Mouse (Mus musculus) megakaryocyte-erythroid progenitor cell, adult 5-6 weeks (primary cell): ENCODE measurements around the gene Fundc2. TPM values are rescaled to one million over a fixed set of nuclear protein-coding genes. Genes with fewer than 3 reads are reported as not detected.
A peak's percentile ranks its signal among the peaks of the same experiment; 100 is the strongest.

ENCODE experiments used
- ATAC-seq: replicated peaks from 2 replicates; pipeline ENCODE4 v1.8.0; 2016; ENCODE audit warnings: mild to moderate bottlenecking, inconsistent platforms; ENCODE audit not compliant: severe bottlenecking, poor library complexity, low FRiP score, low TSS enrichment
- total RNA-seq, 2 experiments: library from RNA; stranded (forward) in 1 of 2; stranded (reverse) in 1 of 2; fragments of 200-1000, 215-1000 nt in 1 of 2; fragments of >200 nt in 1 of 2; fragmentation: Nextera tagmentation in 1 of 2; gene quantifications; 2 replicates each; pipeline ENCODE4 v1.2.3; 2014 to 2017

The Fundc2 gene
- total RNA-seq (2014; fragmentation: Nextera tagmentation) (37.4 and 60.3 TPM in 2 replicates), total RNA-seq (2017) (76.6 and 114 TPM in 2 replicates)

DNA sequence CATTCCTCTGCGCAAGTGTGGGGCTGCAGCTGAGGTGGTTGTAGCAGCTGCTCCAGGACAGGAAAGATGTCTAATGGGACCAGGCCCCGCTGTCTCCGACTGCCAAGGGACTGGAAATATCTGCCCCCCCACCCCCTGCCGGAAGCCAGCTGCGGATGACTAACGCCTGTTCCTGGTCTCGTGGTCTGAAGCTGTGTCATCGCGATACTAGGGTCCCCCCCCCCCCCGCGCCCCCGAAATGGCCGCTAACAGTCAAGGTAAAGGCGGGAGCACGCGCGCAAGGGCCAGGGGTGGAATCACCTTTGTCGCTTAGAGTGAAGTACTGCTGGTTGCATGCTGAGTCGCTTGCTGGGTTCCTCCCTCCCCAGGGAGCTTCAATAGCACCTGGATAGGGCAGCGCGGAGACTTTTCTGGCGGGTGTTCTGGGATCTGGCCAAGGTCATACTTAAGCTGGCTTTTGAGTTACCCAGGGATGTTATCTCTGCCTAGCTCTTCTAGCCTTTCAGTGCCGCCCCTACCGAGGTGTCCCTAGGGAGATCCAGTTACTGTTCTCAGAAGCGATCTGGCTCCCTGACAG, at the start of gene Fundc2, which contains the start of gene F8:
Gene Fundc2 (plus strand): TSS at position 205 of the 577 bp plus-strand sequence.
Gene F8 (minus strand): TSS at position 421 of the 577 bp plus-strand sequence.
- peak; percentile 98 for ATAC-seq

DNA sequence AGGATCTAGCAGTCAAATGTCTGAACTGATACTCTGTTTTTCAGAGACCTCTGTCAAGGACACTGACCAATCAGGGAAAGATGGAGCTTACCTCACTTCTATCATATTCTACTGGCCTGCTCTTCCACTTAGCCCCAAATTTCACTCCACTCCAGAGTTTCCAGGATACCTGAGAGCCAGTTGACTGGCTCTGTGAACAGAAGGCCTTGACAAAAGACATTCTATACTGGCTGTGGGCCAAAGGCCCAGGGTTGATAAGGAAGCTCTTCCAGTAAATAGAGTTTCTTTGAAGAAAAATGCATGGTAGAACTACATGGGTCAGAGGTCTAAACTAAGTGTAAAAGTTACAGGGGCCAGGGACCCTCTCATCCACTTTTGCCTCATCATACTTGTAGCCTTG, 12.0 kb upstream of the Fundc2 start:
- peak; percentile 80 for ATAC-seq

DNA sequence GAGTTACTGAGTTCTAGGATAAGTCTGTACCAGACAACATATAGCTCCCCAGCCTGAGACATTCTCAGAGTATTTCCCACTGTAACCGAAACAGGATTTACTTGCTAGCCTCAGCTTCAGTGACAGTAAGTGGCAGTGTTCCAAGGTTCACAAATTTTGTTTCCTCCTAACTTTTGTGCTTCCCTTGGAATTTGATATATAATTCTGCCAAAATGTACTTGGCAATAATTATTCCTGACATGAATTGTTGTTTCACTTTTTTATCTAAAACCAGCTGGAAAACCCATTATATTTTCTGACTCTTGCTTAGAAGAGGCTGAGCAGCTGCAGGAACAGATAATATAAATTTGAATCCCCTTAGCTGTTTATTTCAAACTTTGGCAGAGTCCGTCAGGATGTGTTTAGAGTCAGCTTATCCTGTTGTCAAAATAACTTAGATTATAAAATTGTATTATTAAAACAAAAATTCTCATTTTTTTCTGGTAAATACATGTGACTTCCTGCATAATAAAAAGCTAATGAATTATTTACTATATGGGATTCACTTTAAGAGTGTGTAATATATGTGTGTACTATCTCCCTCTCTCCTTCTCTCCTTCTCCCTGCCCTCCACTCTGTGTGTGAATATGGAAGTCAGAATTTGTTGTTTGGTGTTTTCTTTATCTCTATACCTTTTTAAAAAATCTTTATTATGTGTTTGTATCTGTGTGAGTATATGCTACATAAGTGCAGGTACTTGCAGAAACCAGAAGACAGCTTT, 9.4 kb upstream of the Fundc2 start:
- ATAC-seq = no peak

DNA sequence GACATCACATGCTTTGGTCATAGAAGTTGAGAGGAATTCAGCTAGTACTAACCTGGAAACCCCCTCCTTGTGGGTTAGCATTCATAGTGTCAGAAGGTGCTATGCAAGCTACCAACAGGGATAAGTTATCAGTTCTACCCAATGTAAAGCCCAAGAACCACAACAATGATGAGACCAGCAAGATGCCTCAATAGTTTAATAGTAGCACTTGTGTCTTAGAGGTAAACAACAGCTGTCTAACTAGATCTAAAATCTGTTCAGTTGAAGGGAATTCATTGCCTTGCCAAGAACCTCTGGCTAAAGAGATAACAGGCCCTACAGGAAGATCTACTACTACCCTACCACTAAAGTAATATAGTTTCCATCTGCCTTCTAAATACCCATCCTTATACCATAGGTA, 5.4 kb upstream of the Fundc2 start:
- ATAC-seq = peak; percentile 98

DNA sequence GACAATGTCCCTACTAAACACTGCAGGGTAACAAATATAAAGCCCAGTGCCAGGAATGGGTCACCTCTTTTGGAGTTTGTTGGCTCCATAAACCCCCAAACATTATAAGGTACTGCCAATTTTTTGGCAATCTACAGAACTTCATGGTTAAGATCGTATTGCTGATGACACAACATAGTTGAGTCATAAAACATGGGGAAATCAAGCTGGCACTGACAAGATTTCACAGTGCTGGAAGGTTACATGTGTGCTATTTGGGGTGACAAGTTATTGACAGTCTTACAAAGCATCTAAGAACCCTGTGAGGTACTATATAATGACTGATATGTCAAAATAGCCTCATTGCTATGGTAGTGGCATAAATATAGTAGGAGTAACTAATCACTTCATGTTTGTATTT, 1.0 kb upstream of the Fundc2 start:
- no peak for ATAC-seq

GRCm38 (mm10) chrX:75381699-75382098, 500 bp upstream of the Fundc2 start:
- ATAC-seq = no peak

GRCm38 (mm10) chrX:75399471-75399870, 17.3 kb downstream of the Fundc2 start:
- ATAC-seq = no peak

- peak; percentile 86 for ATAC-seq
Measured at GRCm38 (mm10) chrX:75402668-75403067, 20.5 kb downstream of the Fundc2 start.

GRCm38 (mm10) chrX:75403350-75403749, 21.2 kb downstream of the Fundc2 start:
- ATAC-seq = no peak

DNA sequence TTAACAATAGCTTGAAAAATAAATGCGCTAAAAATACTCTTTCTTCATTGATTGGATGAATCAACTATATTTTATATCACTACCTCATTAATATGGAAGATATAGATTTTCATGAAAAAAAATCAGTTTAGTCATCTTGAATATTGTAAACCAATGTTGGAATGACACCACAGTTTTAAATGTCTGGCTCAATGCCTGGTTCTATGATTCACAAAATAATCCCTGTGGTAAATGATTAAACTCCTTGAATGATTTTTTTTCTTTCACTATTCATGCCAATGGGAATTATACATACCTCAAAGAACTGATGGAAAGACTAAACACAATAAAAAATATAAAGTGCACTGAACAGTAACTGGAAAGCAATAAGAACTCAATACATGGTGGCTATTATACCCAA, 27.5 kb downstream of the Fundc2 start:
- no peak for ATAC-seq

DNA sequence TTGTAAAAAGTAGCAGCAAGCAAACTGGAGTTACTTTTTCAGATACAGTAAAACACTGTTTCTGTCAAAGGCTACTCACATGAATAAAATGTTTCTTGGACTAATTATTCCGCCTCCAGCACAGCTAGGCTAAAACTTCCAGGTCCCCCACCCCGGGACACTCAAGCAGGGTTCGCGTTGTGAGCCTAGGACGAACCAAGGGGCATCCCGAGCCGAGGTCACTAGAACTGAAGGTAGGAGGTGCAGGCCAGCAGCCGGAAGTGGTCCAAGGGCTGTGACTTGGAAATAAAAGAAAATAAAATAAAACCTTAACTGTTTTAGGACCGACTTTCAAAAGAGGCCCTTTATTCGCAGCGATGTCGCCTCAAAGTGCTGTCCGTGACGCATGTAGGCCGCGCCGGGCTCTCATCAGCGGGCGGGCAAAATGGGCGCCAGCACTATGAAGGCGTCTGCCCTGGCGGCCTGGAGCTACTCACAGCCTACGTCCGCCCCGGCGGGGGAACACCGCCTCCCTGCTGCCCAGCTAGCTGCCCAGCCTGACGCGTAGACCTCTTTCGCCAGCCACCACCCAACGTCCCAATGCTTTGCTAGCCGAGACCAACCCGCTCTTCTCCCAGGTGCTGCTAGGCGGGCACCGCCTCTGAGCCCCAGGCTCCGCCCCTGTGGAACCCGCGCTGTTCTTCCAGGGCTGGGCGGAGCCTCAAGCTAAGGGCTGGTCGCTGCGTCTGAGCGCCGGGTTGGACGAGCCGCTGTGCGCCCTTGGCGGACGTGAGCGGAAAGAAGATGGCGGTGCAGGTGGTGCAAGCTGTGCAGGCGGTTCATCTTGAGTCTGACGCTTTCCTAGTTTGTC, 34.0 kb downstream of the Fundc2 start, which contains the start of the genes Cmc4, Mtcp1 and Brcc3:
Gene Cmc4 (minus strand): TSS at position 649 of the 850 bp plus-strand sequence.
Gene Mtcp1 (minus strand): TSS at position 653 of the 850 bp plus-strand sequence.
Gene Brcc3 (plus strand): TSS at position 693 of the 850 bp plus-strand sequence.
- ATAC-seq = peak; percentile 100

Other genes starting within 250 kb of the Fundc2 start
- gene Smim9, start 218.6 kb upstream of the Fundc2 start, total RNA-seq (2014; fragmentation: Nextera tagmentation) = not detected in 2 replicates
- gene Smim9, start 218.6 kb upstream of the Fundc2 start, total RNA-seq (2017) = not detected in 2 replicates
- gene F8, start 216 bp downstream of the Fundc2 start, total RNA-seq (2014; fragmentation: Nextera tagmentation) = 3.1 and 7.6 TPM in 2 replicates
- gene F8, start 216 bp downstream of the Fundc2 start, total RNA-seq (2017) = 1.7 and 2.2 TPM in 2 replicates
- 19.3 and 35.7 TPM in 2 replicates for gene Cmc4, start 34.2 kb downstream of the Fundc2 start, total RNA-seq (2014; fragmentation: Nextera tagmentation)
- gene Cmc4, start 34.2 kb downstream of the Fundc2 start, total RNA-seq (2017) = 9.0 and 25.6 TPM in 2 replicates
- 6.2 and 16.3 TPM in 2 replicates for gene Mtcp1, start 34.2 kb downstream of the Fundc2 start, total RNA-seq (2014; fragmentation: Nextera tagmentation)
- 7.4 and 14.3 TPM in 2 replicates for gene Mtcp1, start 34.2 kb downstream of the Fundc2 start, total RNA-seq (2017)
- 40.1 and 40.2 TPM in 2 replicates for gene Brcc3, start 34.2 kb downstream of the Fundc2 start, total RNA-seq (2014; fragmentation: Nextera tagmentation)
- 35.2 and 45.3 TPM in 2 replicates for gene Brcc3, start 34.2 kb downstream of the Fundc2 start, total RNA-seq (2017)
- 80.1 and 96.6 TPM in 2 replicates for gene Vbp1, start 131.9 kb downstream of the Fundc2 start, total RNA-seq (2014; fragmentation: Nextera tagmentation)
- 183 and 186 TPM in 2 replicates for gene Vbp1, start 131.9 kb downstream of the Fundc2 start, total RNA-seq (2017)
- gene Rab39b, start 195.8 kb downstream of the Fundc2 start, total RNA-seq (2014; fragmentation: Nextera tagmentation) = not detected in 2 replicates
- not detected in 2 replicates for gene Rab39b, start 195.8 kb downstream of the Fundc2 start, total RNA-seq (2017)